Mouse (Mus musculus) intestine, postnatal 0 days (tissue): Measurements from ENCODE around the gene Brd3. TPM values are rescaled to one million over a fixed set of nuclear protein-coding genes. Genes with fewer than 3 reads are reported as not detected.
A peak's percentile ranks its signal among the peaks of the same experiment; 100 is the strongest.

Experiments
- ATAC-seq: fragments of 200-750 bp; cut with Nextera tagmentation; 2 replicates; pipeline ENCODE4 v1.8.0; 2017; ENCODE audit warnings: mild to moderate bottlenecking, moderate TSS enrichment, moderate library complexity
- H3K27ac ChIP-seq: fragments of 300-500 bp; sonication (generic); 2 replicates; pipeline ENCODE4 v1.5.1; 2014; ENCODE audit warnings: mild to moderate bottlenecking, low read depth, low read length, moderate library complexity
- H3K27me3 ChIP-seq: fragments of 300-500 bp; sonication (generic); replicated peaks from 2 replicates; pipeline ENCODE4 v1.6.1; 2014; ENCODE audit warnings: low read length, mixed read lengths; ENCODE audit not compliant: control insufficient read depth, insufficient read depth
- H3K36me3 ChIP-seq: fragments of 300-500 bp; sonication (generic); 2 replicates; pipeline ENCODE4 v1.6.1; 2014; ENCODE audit warnings: mild to moderate bottlenecking, moderate library complexity; ENCODE audit not compliant: control insufficient read depth, insufficient read depth
- H3K4me1 ChIP-seq: fragments of 300-500 bp; sonication (generic); replicated peaks from 2 replicates; pipeline ENCODE4 v1.6.1; 2014; ENCODE audit warnings: antibody characterized with exemption, low read length, mixed read lengths; ENCODE audit not compliant: control insufficient read depth, insufficient read depth
- H3K4me2 ChIP-seq: fragments of 300-500 bp; sonication (generic); replicated peaks from 2 replicates; pipeline ENCODE4 v1.6.1; 2014; ENCODE audit warnings: low read depth, mild to moderate bottlenecking, moderate library complexity
- H3K4me3 ChIP-seq: fragments of 300-500 bp; sonication (generic); 2 replicates; pipeline ENCODE4 v1.5.1; 2014; ENCODE audit warnings: low read depth, low read length
- H3K9ac ChIP-seq: fragments of 300-500 bp; sonication (generic); 2 replicates; pipeline ENCODE4 v1.6.1; 2014; ENCODE audit warnings: mild to moderate bottlenecking, low read depth, low read length
- H3K9me3 ChIP-seq: fragments of 300-500 bp; sonication (generic); 2 replicates; pipeline ENCODE4 v1.6.1; 2016; ENCODE audit warnings: mixed run types; ENCODE audit not compliant: control insufficient read depth
- CTCF ChIP-seq: sonication (generic); IDR thresholded peaks from 2 replicates; pipeline ENCODE4 v1.5.1; 2016; ENCODE audit warnings: low read depth, mild to moderate bottlenecking, control low read depth, antibody characterized with exemption, moderate library complexity
- WGBS: fragments of 180-500 bp; shearing (Covaris S2); extraction: QIAGEN DNeasy Blood & Tissue Kit; methylation state at CpG from one replicate; pipeline ENCODE4 v1.1.7; 2014; 5-methylcytosine and 5-hydroxymethylcytosine counted together
- polyA plus RNA-seq: library from polyadenylated mRNA; unstranded; fragments of >200 nt; fragmentation: Nextera tagmentation; extraction: Ambion mirVana; gene quantifications from 2 replicates; pipeline ENCODE4 v1.2.1, GENCODE M21; 2015

The Brd3 gene
- polyA plus RNA-seq, 1 experiment from 2014 or later, result 49.8 TPM

GRCm38 (mm10) chr2:27413936-27414657, 93.4 kb downstream of the Brd3 start:
- H3K27ac ChIP-seq, result no peak overlapping the region
- H3K9ac ChIP-seq, result peak overlapping the region; percentile 7; the same call in 1 of the 2 replicates
- TF ChIP-seq CTCF, result no peak
- H3K27me3 ChIP-seq, result no peaks in the 10 kb centered on the region
- WGBS, result 27% methylated on average over 16 of the region's 16 CpGs
- no peak overlapping the region for H3K4me3 ChIP-seq
- H3K36me3 ChIP-seq, result no peaks in the 10 kb centered on the region
- H3K4me2 ChIP-seq, result peak overlapping the region; percentile 24; the same call in 1 of the 2 replicates
- no peaks in the 10 kb centered on the region for H3K9me3 ChIP-seq
- ATAC-seq, result peak; percentile 36; the same call in 1 of the 2 replicates
- H3K4me1 ChIP-seq, result peaks cover 35% of the 10 kb centered on the region

- Histone ChIP-seq H3K9me3 (no peaks in the 10 kb centered on the region), H3K27me3 (no peaks in the 10 kb centered on the region), H3K4me1 (peaks cover 31% of the 10 kb centered on the region), H3K4me3 (no peak overlapping the region), H3K27ac (no peak overlapping the region), H3K4me2 (no peak overlapping the region), H3K36me3 (no peaks in the 10 kb centered on the region), H3K9ac (no peak overlapping the region)
- TF ChIP-seq CTCF, result no peak
- WGBS, result 47% methylated on average over 2 of the region's 2 CpGs
- ATAC-seq, result no peak
Measured at GRCm38 (mm10) chr2:27413582-27413935, 93.9 kb downstream of the Brd3 start.

GRCm38 (mm10) chr2:27412245-27412800, 95.1 kb downstream of the Brd3 start:
- no peaks in the 10 kb centered on the region for H3K27me3 ChIP-seq
- TF ChIP-seq CTCF, result no peak
- no peaks in the 10 kb centered on the region for H3K9me3 ChIP-seq
- no peak for ATAC-seq
- peaks cover 21% of the 10 kb centered on the region for H3K4me1 ChIP-seq
- peak overlapping the region; percentile 35; the same call in 1 of the 2 replicates for H3K27ac ChIP-seq
- no peak overlapping the region for H3K9ac ChIP-seq
- no peaks in the 10 kb centered on the region for H3K36me3 ChIP-seq
- no peak overlapping the region for H3K4me3 ChIP-seq
- WGBS, result 20% methylated on average over 7 of the region's 7 CpGs
- H3K4me2 ChIP-seq, result no peak overlapping the region; the same call in 1 of the 2 replicates

GRCm38 (mm10) chr2:27411688-27412174, 95.7 kb downstream of the Brd3 start:
- peaks cover 21% of the 10 kb centered on the region for H3K4me1 ChIP-seq
- H3K36me3 ChIP-seq, result no peaks in the 10 kb centered on the region
- 15% methylated on average over 8 of the region's 8 CpGs for WGBS
- ATAC-seq, result no peak
- no peak for TF ChIP-seq CTCF
- H3K4me3 ChIP-seq, result no peak overlapping the region
- no peak overlapping the region for H3K9ac ChIP-seq
- no peaks in the 10 kb centered on the region for H3K9me3 ChIP-seq
- H3K4me2 ChIP-seq, result 0 out of 2 replicates have a peak overlapping the region, but pooled peaks have one; percentile 3
- peak overlapping the region; percentile 55; the same call in 1 of the 2 replicates for H3K27ac ChIP-seq
- H3K27me3 ChIP-seq, result no peaks in the 10 kb centered on the region

GRCm38 (mm10) chr2:27410518-27411140, 96.8 kb downstream of the Brd3 start:
- no peak overlapping the region for H3K27ac ChIP-seq
- no peaks in the 10 kb centered on the region for H3K9me3 ChIP-seq
- 83% methylated on average over 6 of the region's 6 CpGs for WGBS
- peaks cover 15% of the 10 kb centered on the region for H3K4me1 ChIP-seq
- no peaks in the 10 kb centered on the region for H3K36me3 ChIP-seq
- H3K9ac ChIP-seq, result no peak overlapping the region
- no peak for ATAC-seq
- H3K4me2 ChIP-seq, result no peak overlapping the region
- TF ChIP-seq CTCF, result no peak
- H3K27me3 ChIP-seq, result no peaks in the 10 kb centered on the region
- H3K4me3 ChIP-seq, result no peak overlapping the region

GRCm38 (mm10) chr2:27408194-27408593, 99.3 kb downstream of the Brd3 start:
- Histone ChIP-seq H3K27me3 (no peaks in the 10 kb centered on the region), H3K27ac (no peak overlapping the region), H3K9ac (no peak overlapping the region), H3K4me1 (peaks cover 18% of the 10 kb centered on the region), H3K36me3 (no peaks in the 10 kb centered on the region), H3K9me3 (no peaks in the 10 kb centered on the region), H3K4me2 (no peak overlapping the region), H3K4me3 (no peak overlapping the region)
- 79% methylated on average over 3 of the region's 3 CpGs for whole genome bisulfite sequencing
- no peak for TF ChIP-seq CTCF
- ATAC-seq, result no peak
